Mouse (Mus musculus): ENCODE measurements at regions not wholly inside any gene's neighbourhood (a gene's known extent, or its start where the extent isn't known, plus 50 kb on each side); places are given as distances from the start of the nearest gene placed in this dataset.

GRCm38 (mm10) chr3:22008432-22008831 lies 68.0 kb upstream of the Tbl1xr1 start:
- TF ChIP-seq POLR2A (IDR thresholded peaks at IDR 0.05; ENCODE audit: low read depth, low read length) (no peak), CTCF (IDR thresholded peaks at IDR 0.05; ENCODE audit: borderline replicate concordance, insufficient read depth, low read length) (no peak)

Measured in embryonic fibroblast, embryonic 13.5 days (primary cell).